Mouse (Mus musculus) hindlimb bud, embryonic 11.5 days (tissue): ENCODE measurements at regions not wholly inside any gene's neighbourhood (a gene's known extent, or its start where the extent isn't known, plus 50 kb on each side); places are given as distances from the start of the nearest gene placed in this dataset.

Source experiments
- DNase-seq: peaks from one replicate; pipeline ENCODE4 v3.0.0-alpha.2; 2012; ENCODE audit warnings: low read depth, low spot score; ENCODE audit errors: extremely low spot score

DNA sequence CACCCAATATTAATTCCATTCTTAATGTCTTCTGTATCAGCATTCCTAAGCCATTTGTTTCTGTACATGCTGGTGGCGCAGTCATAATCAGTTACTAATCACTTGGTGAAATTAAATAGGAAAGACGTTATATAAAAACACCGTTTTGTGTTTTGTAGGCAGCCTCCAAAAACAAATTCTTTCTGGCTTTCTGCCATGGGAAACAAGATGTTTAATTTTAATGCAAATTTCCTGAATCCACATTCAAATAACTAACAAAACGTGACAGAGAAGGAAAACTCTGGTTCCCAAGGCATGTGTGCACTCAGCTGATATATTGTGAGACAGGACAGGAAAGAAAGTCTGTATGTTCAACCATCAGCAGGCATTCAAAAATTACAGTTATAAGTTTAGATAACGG lies 97.6 kb downstream of the Lyplal1 start:
- DNase-seq, result no peak

- no peak for DNase-seq
Measured at GRCm38 (mm10) chr1:186031951-186032350, 85.2 kb downstream of the Lyplal1 start.

- DNase-seq, result no peak
Measured at GRCm38 (mm10) chr1:186034443-186034842, 82.7 kb downstream of the Lyplal1 start.
